Mouse (Mus musculus) CH12.LX (cell line): ENCODE measurements around the gene Fam181b.

Source experiments
- CHD2 ChIP-seq: IDR thresholded peaks from 2 replicates; pipeline ENCODE4 v1.6.1; 2011; ENCODE audit warnings: low read length, improper control_type of control experiment
- CTCF ChIP-seq, 2 experiments: IDR thresholded peaks in 1 of 2; conservative IDR thresholded peaks in 1 of 2; 2 replicates each; pipeline ENCODE4 v1.5.1; 2011 to 2012; ENCODE audit warnings: low read depth in 2 of 2, low read length in 2 of 2, improper control_type of control experiment in 1 of 2, inconsistent platforms in 1 of 2, mild to moderate bottlenecking in 1 of 2, moderate library complexity in 1 of 2
- E2F4 ChIP-seq: IDR thresholded peaks from 2 replicates; pipeline ENCODE4 v1.6.1; 2011; ENCODE audit warnings: low read depth, low read length, improper control_type of control experiment; ENCODE audit not compliant: insufficient replicate concordance
- EP300 ChIP-seq: IDR thresholded peaks from 2 replicates; pipeline ENCODE4 v1.6.1; 2011; ENCODE audit warnings: low read length, improper control_type of control experiment
- HCFC1 ChIP-seq: IDR thresholded peaks from 2 replicates; pipeline ENCODE4 v1.6.1; 2012; ENCODE audit warnings: low read depth, mild to moderate bottlenecking, inconsistent platforms, low read length, improper control_type of control experiment
- IRF4 ChIP-seq: IDR thresholded peaks from 2 replicates; pipeline ENCODE4 v1.6.1; 2014; ENCODE audit warnings: low read depth, mild to moderate bottlenecking, inconsistent platforms, low read length, improper control_type of control experiment
- JUND ChIP-seq: conservative IDR thresholded peaks from 2 replicates; pipeline ENCODE4 v1.6.1; 2011; ENCODE audit warnings: low read depth, low read length, improper control_type of control experiment
- KAT2A ChIP-seq: IDR thresholded peaks from 2 replicates; pipeline ENCODE4 v1.6.1; 2012; ENCODE audit warnings: low read length, improper control_type of control experiment, inconsistent platforms; ENCODE audit not compliant: insufficient replicate concordance
- MAX ChIP-seq: IDR thresholded peaks from 2 replicates; pipeline ENCODE4 v1.6.1; 2011; ENCODE audit warnings: low read length, improper control_type of control experiment
- MXI1 ChIP-seq: IDR thresholded peaks from 2 replicates; pipeline ENCODE4 v1.6.1; 2011; ENCODE audit warnings: mild to moderate bottlenecking, low read depth, low read length, improper control_type of control experiment
- POLR2A ChIP-seq: IDR thresholded peaks from 2 replicates; pipeline ENCODE4 v1.6.1; 2011; ENCODE audit warnings: low read depth, mild to moderate bottlenecking, improper control_type of control experiment, low read length
- RCOR1 ChIP-seq: conservative IDR thresholded peaks from 2 replicates; pipeline ENCODE4 v1.6.1; 2012; ENCODE audit warnings: low read depth, mild to moderate bottlenecking, inconsistent platforms, low read length, improper control_type of control experiment
- ZC3H11A ChIP-seq: IDR thresholded peaks from 2 replicates; pipeline ENCODE4 v1.6.1; 2012; ENCODE audit warnings: low read depth, mild to moderate bottlenecking, inconsistent platforms, low read length, improper control_type of control experiment
- ZNF384 ChIP-seq: IDR thresholded peaks from 2 replicates; pipeline ENCODE4 v1.6.1; 2012; ENCODE audit warnings: low read depth, low read length, improper control_type of control experiment, inconsistent platforms

DNA sequence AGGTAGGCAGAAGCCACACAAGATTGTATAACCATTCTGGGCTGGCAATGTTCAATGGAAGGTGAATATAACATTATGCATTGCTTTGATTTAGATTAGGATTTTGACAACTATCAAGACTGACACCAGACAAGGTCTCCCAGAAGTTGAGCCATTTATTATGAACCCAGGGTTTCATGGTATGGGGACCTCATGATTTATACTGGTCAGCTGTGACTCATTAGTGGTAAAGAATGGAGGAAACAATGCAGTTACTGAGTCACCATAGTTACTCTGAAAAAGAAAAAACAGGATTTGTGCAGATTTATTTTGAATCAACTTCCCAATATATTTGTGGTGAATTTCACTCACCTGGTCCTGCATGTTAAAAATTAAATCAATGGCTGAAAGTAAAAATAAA, 18.8 kb upstream of the Fam181b start:
- TF ChIP-seq HCFC1 = no peak
- TF ChIP-seq CTCF (conservative IDR thresholded peaks at IDR 0.05 in 1 of 2, IDR thresholded peaks at IDR 0.05 in 1 of 2; ENCODE audit: low read depth in 2 of 2, low read length in 2 of 2) = no peak
- no peak for TF ChIP-seq POLR2A
- TF ChIP-seq CHD2 = no peak
- no peak for TF ChIP-seq KAT2A
- TF ChIP-seq E2F4 = no peak
- TF ChIP-seq MAX = no peak
- TF ChIP-seq ZNF384 = no peak
- TF ChIP-seq EP300 = no peak
- no peak for TF ChIP-seq RCOR1
- no peak for TF ChIP-seq ZC3H11A
- no peak for TF ChIP-seq MXI1
- no peak for TF ChIP-seq JUND
- no peak for TF ChIP-seq IRF4
